Mouse (Mus musculus) spleen, adult 2 months (tissue): ENCODE results near the gene Krt24. TPM values are rescaled to one million over a fixed set of nuclear protein-coding genes. Genes with fewer than 3 reads are reported as not detected.

Experiments
- DNase-seq, 2 experiments: peaks; one replicate each; pipeline versions ENCODE4 v3.0.0 to v3.0.0-alpha.2; 2012 to 2021; ENCODE audit warnings: low spot score in 2 of 2, low read depth in 1 of 2
- H3K27ac ChIP-seq: fragments of 200-500 bp; 2 replicates; pipeline ENCODE4 v1.5.1; 2012; ENCODE audit warnings: low read length, inconsistent platforms; ENCODE audit not compliant: insufficient read depth
- H3K27me3 ChIP-seq: fragments of 200-500 bp; 2 replicates; pipeline ENCODE4 v1.6.1; 2012; ENCODE audit warnings: mild to moderate bottlenecking, moderate library complexity, low read length, inconsistent platforms; ENCODE audit not compliant: control insufficient read depth, insufficient read depth
- H3K36me3 ChIP-seq: fragments of 200-500 bp; 2 replicates; pipeline ENCODE4 v1.6.1; 2012; ENCODE audit warnings: mild to moderate bottlenecking, low read length, inconsistent platforms; ENCODE audit not compliant: control insufficient read depth, insufficient read depth
- H3K4me1 ChIP-seq: fragments of 200-500 bp; 2 replicates; pipeline ENCODE4 v1.6.1; 2011; ENCODE audit warnings: inconsistent platforms; ENCODE audit not compliant: control insufficient read depth, insufficient read depth, insufficient read length
- H3K4me3 ChIP-seq: fragments of 200-500 bp; 2 replicates; pipeline ENCODE4 v1.5.1; 2011; ENCODE audit warnings: mild to moderate bottlenecking, inconsistent platforms; ENCODE audit not compliant: insufficient read depth, insufficient read length; ENCODE audit errors: extremely low read depth
- CTCF ChIP-seq: fragments of 200-500 bp; IDR thresholded peaks from 2 replicates; pipeline ENCODE4 v1.5.1; 2011; ENCODE audit warnings: mild to moderate bottlenecking, inconsistent platforms; ENCODE audit not compliant: insufficient read depth, insufficient read length, insufficient replicate concordance; ENCODE audit errors: extremely low read depth
- POLR2A ChIP-seq: fragments of 200-500 bp; IDR thresholded peaks from 2 replicates; pipeline ENCODE4 v1.6.1; 2011; ENCODE audit warnings: low read depth, low read length, inconsistent platforms
- WGBS: fragments of 180-500 bp; shearing (Covaris S2); methylation state at CpG from one replicate; pipeline ENCODE4 v1.1.7; 2018; 5-methylcytosine and 5-hydroxymethylcytosine counted together
- polyA plus RNA-seq: library from polyadenylated mRNA; depleted of rRNA; stranded (reverse); fragments of >200 nt; gene quantifications from 2 replicates; pipeline ENCODE4 v1.2.3, GENCODE M21; 2012

Krt24 gene
- polyA plus RNA-seq, 1 experiment = not detected

- Histone ChIP-seq H3K27me3 (no peaks in the 10 kb centered on the region), H3K36me3 (no peaks in the 10 kb centered on the region), H3K4me1 (peaks cover 12% of the 10 kb centered on the region; the same call in 1 of the 2 replicates), H3K4me3 (no peak overlapping the region), H3K27ac (no peak overlapping the region)
- DNase-seq = no peak
- WGBS = 83% methylated on average over 4 of the region's 4 CpGs
- no peak for TF ChIP-seq CTCF
- no peak for TF ChIP-seq POLR2A
Observed at GRCm38 (mm10) chr11:99256213-99256612, 28.8 kb downstream of the Krt24 start.

- no peaks in the 10 kb centered on the region for H3K27me3 ChIP-seq
- no peak overlapping the region for H3K27ac ChIP-seq
- peaks cover 12% of the 10 kb centered on the region; the same call in 1 of the 2 replicates for H3K4me1 ChIP-seq
- WGBS = 66% methylated on average over 8 of the region's 8 CpGs
- peak in 1 of 2 experiments; percentile 35 for DNase-seq
- H3K4me3 ChIP-seq = no peak overlapping the region
- no peak for TF ChIP-seq POLR2A
- TF ChIP-seq CTCF = no peak
- H3K36me3 ChIP-seq = no peaks in the 10 kb centered on the region
Observed at GRCm38 (mm10) chr11:99255316-99255715, 29.7 kb downstream of the Krt24 start.

- Histone ChIP-seq H3K4me3 (no peak overlapping the region), H3K36me3 (no peaks in the 10 kb centered on the region), H3K4me1 (peaks cover 12% of the 10 kb centered on the region; the same call in 1 of the 2 replicates), H3K27me3 (peaks cover 1% of the 10 kb centered on the region; the same call in 1 of the 2 replicates), H3K27ac (no peak overlapping the region; the same call in 1 of the 2 replicates)
- no peak for DNase-seq
- TF ChIP-seq POLR2A (no peak), CTCF (no peak)
- WGBS = 66% methylated on average over 2 of the region's 2 CpGs
Observed at GRCm38 (mm10) chr11:99253893-99254292, 31.2 kb downstream of the Krt24 start.

- Histone ChIP-seq H3K27me3 (peaks cover 1% of the 10 kb centered on the region; the same call in 1 of the 2 replicates), H3K4me1 (peaks cover 12% of the 10 kb centered on the region; the same call in 1 of the 2 replicates), H3K4me3 (no peak overlapping the region), H3K27ac (peak overlapping the region; percentile 65; the same call in 1 of the 2 replicates), H3K36me3 (no peaks in the 10 kb centered on the region)
- no peak for TF ChIP-seq CTCF
- TF ChIP-seq POLR2A = no peak
- WGBS = 59% methylated on average over 8 of the region's 8 CpGs
- DNase-seq = no peak
Observed at GRCm38 (mm10) chr11:99252671-99253070, 32.4 kb downstream of the Krt24 start.

- DNase-seq = no peak
- WGBS = 58% methylated on average over 3 of the region's 3 CpGs
- Histone ChIP-seq H3K27me3 (peaks cover 1% of the 10 kb centered on the region; the same call in 1 of the 2 replicates), H3K36me3 (no peaks in the 10 kb centered on the region), H3K4me3 (no peak overlapping the region), H3K4me1 (peaks cover 12% of the 10 kb centered on the region; the same call in 1 of the 2 replicates), H3K27ac (no peak overlapping the region)
- TF ChIP-seq CTCF (no peak), POLR2A (no peak)
Observed at GRCm38 (mm10) chr11:99250666-99251065, 34.4 kb downstream of the Krt24 start.

- no peaks in the 10 kb centered on the region for H3K36me3 ChIP-seq
- H3K27ac ChIP-seq = no peak overlapping the region
- 60% methylated on average over 5 of the region's 5 CpGs for WGBS
- TF ChIP-seq POLR2A = no peak
- TF ChIP-seq CTCF = no peak
- no peak for DNase-seq
- no peak overlapping the region for H3K4me3 ChIP-seq
- H3K4me1 ChIP-seq = peaks cover 12% of the 10 kb centered on the region; the same call in 1 of the 2 replicates
- H3K27me3 ChIP-seq = peaks cover 1% of the 10 kb centered on the region; the same call in 1 of the 2 replicates
Observed at GRCm38 (mm10) chr11:99250241-99250640, 34.8 kb downstream of the Krt24 start.

- WGBS = 67% methylated on average over 4 of the region's 4 CpGs
- TF ChIP-seq POLR2A = no peak
- no peak for TF ChIP-seq CTCF
- H3K36me3 ChIP-seq = no peaks in the 10 kb centered on the region
- H3K4me1 ChIP-seq = peaks cover 7% of the 10 kb centered on the region; the same call in 1 of the 2 replicates
- peaks cover 1% of the 10 kb centered on the region; the same call in 1 of the 2 replicates for H3K27me3 ChIP-seq
- H3K27ac ChIP-seq = no peak overlapping the region
- no peak for DNase-seq
- H3K4me3 ChIP-seq = no peak overlapping the region
Observed at GRCm38 (mm10) chr11:99249115-99249514, 35.9 kb downstream of the Krt24 start.
